Mouse (Mus musculus) gastrocnemius, adult 18-20 months (tissue): ENCODE measurements around the gene Ggact. TPM values are rescaled to one million over a fixed set of nuclear protein-coding genes. Genes with fewer than 3 reads are reported as not detected.

Source experiments
- DNase-seq: peaks from one replicate; pipeline ENCODE4 v3.0.0; 2021; ENCODE audit warnings: low spot score
- total RNA-seq, 2 experiments: library from RNA; stranded (reverse); gene quantifications; 2 replicates each; pipeline ENCODE4 v1.2.3; 2021

Ggact gene
- total RNA-seq, 2 experiments from 2014 or later: 16.1 to 18.6 TPM

DNA sequence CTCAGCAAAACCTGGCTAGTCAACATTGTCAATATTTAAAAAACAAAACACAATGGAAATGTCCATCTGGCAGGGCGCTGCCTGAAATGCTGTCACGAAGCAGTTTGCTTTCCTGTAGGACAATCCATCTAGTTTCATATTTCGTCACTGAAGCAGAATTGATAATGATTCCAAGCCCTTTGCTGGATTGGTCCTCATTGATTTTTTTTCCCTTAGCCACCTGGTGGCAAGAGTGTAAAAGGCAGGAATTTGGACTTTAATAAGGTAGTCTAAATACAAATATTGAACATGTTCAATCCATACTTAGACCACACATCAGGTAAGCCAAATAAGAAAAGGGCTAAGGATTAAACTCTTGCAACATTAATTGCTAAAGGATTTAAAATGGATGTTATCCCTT is 12.4 kb downstream of the Ggact start:
- no peak for DNase-seq

DNA sequence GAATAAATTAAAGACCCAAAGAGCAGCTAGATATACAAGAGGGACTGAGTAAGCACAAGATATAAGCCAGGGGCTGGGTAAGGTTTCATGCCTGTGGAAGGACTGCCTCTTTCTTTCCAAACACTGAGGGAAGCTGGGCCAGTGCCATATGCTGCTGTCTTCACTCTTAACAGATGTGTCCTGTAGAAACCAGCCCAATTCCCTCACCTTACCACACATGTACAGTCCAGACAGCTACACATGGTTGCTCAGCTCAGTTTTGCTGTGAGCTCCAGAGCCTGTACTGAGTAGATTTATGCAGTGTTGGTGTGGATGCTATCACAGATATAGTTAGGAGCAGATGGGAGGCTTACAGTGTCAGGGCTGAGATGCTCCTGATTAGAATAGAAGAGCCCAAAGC is 12.9 kb downstream of the Ggact start:
- peak; percentile 48 for DNase-seq

DNA sequence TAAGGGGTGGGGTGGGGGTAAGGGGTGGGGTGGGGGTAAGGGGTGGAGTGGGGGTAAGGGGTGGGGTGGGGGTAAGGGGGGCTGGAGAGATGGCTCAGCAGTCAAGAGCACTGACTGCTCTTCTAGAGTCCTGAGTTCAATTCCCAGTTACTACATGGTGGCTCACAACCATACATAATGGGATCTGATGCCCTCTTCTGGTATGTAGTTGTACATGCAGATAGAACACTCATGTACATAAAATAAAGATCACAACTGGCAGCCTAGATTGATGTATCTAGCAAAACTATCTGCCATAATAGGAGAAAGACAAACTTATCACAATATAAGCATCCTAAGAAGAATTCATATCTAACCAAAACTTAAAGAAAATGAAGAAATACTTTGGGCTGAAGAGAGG is 15.0 kb downstream of the Ggact start:
- no peak for DNase-seq

DNA sequence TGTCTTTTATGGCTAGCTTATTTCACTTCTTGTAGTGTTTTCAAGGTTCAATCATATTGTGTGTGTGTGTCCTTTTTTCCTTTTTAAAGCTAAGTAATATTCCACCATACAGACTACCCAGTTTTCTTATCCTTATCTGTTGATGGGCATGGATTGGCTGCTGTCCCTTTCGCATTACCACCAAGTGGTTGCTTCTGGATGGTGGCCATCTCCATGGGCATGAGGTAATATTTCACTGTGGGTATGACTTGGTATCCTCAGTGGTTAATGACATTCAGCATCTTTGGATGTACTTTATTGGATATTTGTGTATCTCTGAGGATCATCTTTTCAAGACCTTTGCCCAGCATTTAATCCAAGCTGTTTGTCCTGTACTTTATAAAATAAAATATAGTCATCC is 17.5 kb downstream of the Ggact start:
- no peak for DNase-seq

DNA sequence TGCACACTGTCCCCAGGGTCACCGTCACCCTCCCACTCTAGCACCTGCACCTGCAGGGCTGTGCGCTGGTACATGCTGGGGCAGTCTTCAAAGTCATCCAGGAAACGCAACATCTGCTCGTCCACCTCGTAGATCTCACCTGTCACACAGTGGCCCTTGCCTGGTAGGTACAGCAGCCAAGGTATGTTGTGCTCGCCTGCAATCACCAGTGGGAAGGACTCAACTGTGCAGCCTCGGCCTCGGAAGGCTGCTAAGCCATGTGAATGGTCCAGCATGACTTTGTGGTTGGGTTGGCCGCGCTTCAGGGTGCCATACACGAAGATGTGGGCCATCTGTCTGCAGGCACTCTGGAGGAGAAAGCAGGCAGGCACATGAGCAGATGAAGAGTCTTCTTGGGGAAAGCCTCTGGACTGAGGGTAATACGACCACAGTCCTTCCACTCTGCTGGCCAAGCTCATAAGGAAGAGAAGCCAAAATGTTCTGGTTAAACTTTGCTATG is 22.0 kb downstream of the Ggact start:
- no peak for DNase-seq

DNA sequence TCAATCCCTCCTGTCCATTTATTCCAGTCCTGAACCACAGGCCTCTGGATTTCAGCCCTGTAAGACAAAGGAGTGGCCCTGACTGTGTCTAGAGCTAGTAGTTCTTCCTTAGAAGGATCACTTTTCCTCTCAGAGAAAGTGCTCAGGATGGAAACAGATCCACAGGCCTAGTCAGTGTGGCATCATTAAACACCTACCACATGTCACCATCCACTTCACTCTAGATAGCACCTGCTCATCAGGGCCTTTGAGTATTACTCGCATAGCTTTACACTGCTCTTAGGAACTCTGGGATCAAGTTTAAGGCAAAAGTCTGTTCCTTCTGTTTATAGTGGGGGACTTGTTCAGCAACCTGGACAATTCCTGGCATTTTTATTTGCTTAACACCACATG is 25.1 kb downstream of the Ggact start:
- DNase-seq: no peak

DNA sequence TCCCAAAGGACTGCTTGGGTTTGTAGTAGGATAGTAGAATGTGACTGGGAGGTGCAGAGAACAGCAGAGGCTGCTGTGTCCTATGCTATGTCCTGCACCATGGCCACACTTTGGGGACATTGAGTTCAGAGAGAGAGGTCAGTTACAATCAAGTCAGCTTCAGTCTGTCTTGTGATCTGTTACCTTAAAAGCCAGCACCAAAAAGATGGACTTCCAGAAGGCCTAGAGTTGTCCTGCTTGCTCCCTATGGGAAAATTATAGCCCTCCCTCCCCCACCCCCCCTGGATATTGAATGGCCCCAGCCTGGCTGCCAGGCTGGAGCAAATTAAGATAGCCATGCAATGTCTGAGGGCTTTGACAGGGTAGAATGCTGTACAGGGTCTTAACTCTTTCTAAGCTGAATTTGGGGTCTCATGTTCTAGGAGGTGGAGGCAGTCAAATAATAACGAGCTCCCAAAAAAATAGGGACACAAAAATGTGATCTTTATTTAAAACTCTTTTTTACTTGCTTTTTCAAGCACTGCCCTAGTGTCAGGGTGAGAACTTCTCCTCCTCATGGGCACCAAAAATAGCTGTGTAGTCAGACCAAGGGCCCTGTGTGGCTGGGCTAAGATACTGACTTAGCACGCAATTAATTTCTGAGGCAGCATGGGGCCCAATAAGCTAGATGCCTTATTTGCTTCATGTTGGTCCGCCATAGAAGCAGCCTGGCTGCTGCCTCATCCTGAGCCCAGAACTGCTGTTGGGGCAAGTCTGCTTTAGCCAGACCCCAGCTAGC is 25.7 kb downstream of the Ggact start:
- no peak for DNase-seq

DNA sequence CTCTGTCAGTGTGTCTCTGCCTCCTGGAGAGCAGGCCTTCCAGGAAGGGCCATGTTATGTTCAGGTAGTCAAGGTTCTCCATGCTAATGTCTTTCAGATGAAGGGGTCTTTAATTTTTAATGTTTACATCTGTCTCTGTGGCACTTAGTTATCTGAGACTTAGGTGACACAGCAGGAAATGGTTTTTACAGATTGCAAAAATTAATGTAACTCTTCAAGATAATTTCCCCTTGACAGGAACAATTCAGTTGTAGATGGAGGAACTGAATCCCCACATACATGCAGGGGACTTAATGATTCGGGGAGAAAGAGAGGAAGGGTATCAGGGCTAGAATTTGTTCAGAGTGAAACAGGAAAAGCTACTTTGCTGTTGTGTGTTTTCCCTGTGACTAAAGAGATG is 26.3 kb downstream of the Ggact start:
- no peak for DNase-seq

DNA sequence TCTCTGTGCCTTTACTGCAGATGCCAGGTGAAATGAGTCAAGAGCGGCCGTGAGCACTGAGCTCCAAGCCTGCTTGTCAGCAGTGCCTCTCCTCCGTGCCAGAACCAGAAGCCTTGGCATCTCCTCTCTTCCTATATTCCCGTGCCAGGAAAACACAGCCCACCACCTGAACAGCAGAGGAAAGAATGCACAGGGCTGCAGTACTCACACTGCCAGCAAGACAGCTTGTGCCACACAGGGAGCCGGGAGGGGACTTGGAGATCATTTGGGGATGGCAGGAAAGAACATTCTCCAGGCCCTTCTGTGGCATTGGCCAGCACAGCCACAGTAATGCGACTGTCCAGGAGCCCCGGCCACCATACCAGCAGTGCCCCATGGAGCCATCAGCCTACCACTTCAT is 27.7 kb downstream of the Ggact start:
- DNase-seq: no peak

DNA sequence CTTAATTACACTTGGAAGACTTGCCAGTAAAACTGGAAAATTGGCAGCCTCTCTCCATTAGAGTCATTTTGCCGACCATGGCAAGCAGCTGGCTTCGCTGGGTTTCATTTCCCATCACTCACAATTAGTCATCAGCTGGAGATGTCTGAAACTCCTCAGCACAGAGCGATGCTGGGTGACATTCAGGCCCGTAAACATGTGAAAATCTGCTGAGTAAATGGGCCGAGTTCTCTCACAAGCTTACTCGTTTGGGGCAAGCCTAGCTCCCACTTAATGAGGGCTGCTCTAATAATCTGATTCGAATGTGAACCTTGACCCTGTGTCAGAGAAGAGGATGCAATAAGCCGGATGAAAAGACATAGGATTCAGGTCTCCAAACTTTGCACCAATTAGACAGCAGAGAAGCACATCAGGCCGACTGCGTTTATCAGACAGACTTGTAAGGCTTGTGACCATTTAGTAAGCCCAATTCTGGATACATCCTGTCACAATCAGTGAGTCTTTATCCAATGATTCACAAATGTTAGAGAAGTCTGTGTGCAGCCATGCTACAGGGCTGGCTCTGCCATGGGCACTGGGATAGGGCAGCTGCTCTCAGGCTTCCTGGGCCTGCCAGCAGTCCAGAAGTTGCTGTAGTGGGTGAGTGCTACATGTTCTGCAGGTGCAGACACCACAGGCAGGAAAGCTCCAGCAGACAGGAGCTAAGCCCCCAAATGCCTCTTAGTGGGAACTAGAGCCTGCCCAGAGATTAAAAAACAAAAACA is 29.6 kb downstream of the Ggact start:
- peak; percentile 14 for DNase-seq

DNA sequence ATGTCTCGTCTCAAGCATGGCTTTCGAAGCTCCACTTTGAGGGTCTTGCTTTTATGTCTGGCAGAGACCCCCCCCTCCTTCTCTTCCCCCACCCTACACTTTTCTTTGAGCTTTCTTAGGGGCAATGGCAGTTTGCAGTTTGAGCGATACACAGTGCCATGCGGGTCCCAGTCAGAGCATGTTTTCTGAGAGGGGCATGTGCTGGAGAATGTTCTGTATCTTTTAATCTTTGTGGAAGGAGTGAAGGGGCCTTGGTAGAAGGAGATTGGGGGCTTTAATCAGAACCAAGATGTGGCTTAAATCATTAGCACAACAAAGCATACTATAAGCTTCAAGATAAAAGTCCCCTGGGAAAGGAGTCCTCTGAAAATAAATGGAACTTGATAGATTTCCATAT is 30.1 kb downstream of the Ggact start:
- DNase-seq: no peak

DNA sequence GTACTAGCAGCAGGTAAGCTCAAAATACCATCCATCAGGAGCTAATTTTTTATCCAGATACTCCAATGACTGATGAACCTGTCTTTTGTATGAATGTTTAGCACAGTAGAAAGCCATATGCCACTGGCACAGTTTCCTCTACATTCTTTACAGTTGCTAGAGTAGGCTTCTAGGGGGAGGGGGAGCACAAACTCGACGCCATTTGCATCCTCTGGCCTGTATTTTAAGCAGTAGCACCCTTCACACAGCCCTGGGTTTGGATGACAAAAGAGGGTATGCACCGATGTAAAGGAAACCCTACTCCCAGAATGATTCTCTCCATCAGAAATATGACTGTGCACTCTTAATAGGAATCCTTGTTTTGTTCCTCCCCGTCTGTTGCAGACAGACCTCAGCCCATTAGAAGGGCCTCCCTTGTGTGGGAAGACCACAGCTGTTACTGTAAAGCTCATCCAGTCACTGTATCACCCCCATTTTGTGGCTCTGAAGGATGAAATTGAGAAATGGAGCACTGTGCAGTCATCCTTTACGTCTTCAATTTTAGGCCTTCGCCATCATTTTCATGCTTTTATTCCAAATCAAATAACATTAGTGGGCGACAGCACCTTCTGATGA is 30.7 kb downstream of the Ggact start:
- no peak for DNase-seq

DNA sequence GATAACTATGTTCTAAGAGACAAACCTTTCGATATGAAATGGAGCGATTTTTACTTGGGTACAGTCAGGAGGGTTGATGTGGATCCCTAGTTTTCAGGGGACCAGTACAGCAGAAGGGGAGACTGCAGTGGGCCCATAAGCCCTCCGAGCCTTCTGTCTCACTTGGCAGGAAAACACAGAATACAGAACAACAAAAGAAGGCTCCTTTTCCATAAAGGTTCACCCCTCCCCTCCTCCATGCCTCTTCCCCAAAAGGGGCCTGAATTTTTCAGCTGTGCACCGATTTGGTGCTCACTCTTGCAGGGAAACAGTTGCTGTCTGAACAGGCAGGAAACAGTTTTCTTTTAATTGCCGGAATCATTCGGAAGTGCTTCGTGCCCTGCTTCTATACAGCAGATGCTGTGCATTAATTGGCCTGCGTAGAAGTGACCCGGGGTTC is 31.3 kb downstream of the Ggact start:
- no peak for DNase-seq

DNA sequence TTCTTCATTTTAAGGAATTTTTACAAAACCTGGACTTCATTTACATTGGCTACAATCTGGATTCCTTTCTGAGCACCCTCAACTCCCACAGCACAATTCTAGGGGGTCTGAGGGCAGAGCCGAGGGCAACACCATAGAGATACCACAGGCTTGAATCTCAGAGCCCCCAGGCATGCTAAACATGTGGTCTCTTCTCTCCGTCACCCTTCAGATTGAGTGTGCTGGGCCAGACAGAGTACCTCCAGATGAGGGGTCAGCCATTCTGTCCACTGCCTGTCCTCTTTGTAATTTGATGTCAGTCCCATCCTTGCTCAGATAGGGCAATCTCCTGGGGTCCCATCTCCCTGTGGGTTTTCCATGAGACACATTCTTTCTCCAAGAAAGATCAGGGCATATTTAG is 31.9 kb downstream of the Ggact start:
- no peak for DNase-seq

DNA sequence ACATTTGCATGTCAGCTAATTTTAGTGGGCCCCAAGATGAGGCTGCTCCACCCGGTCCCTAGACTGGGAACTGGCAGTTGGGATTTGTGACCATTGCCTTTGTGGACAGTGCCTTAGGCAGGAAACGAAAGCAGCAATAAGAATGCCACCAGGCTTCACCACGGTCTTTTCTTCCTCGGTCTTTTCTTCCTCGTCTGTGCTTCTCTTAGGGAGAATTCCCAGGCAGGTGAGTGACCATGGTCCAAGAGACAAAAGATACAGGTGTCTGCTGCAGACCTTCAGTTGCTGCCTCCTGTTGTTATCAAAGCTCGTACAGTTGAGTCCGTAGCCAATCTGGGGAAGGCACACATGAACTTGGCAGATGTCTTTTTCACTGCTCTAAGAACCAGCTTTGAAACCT is 33.3 kb downstream of the Ggact start:
- DNase-seq: no peak

DNA sequence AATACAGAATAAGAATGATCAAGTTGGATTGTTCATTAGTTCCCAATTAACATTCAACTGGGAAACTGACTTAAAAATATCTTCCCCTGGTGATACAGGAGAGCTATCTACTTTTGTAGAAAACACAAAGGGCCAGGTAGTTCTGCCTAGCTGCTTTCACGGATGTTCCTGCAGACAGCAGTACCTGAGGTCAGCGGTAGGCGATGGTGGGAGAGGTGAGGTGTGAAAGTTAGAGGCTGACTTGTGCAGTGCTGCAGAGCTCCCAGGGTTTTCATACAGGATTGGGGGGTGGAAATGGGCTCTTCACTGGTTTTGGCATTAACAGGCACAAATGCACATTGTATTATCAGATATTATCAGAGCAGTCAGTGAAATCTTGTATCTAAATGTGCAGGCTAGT is 35.8 kb downstream of the Ggact start:
- no peak for DNase-seq

DNA sequence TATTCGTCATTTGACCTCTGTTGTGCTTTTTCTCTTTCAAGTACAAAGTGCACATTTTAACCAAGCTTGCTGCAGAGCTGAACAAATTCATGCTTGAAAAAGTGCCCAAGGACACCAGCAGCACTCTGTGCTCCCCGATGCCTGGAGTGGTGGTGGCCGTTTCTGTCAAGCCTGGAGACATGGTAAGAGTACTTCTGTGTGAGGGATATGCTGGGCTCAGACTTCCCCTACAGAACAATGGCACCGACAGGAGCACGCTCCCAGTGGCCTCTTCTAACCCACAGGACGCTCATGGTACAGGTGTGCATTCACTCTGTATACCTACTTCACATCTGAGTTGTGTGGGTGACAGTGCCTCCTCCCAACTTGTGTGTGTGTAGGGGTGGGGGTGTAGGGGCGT is 36.8 kb downstream of the Ggact start:
- DNase-seq: no peak

DNA sequence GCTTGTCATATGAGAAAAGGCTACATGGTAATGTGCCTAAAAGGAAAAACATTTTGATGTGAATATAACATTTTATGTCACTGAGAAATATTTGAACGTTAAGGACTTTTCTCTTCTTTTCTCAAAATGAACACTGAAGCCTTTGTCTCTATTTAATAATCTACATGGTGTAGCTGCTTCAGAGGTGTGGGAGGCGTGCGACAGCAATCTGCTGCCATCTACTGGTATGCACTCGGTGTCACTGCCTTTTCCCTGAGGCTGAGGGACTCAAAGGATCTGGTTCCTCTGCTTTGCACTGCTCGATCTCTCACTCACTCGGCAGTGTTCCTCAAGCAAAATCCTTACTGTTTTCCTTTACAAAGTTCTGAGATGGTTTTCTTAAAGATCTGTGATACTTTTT is 37.4 kb downstream of the Ggact start:
- peak; percentile 73 for DNase-seq

DNA sequence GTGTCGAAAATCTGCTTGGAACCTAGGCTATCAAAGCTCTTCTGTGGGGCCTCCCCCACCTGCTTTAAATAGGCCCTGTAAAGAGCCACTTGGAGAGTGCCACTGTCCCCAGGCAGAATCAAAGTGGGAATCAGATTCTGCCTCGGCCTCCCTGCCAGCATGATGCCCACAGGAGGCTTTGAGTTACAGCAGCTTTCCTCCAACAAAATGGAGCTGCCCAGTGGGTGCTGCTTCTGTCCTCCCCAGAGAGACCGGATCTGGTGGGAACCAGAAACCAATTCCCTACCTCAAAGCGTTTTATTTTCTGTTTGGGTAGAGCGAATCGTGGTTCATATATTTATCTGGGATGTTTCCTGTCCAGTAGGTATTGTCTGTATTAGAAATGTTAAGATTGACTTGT is 37.9 kb downstream of the Ggact start:
- peak; percentile 34 for DNase-seq

DNA sequence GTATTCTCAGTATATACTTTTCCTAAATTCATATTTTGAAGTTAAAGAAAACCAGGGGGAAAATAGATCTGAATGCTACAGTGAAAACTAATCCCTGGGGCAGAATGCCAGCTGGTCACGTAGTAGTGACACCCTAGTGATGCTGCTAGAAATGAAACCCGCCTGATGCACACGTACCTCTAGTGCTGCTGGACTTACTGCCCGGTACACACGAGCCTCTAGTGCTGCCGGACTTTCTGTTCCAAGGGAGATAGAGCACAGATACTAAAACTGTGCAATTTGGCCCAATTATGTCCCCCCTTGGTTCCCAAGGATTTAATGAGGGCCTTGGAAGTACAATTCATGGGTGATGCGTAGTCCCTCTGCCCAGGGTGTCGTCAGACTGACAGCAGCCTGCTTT is 38.5 kb downstream of the Ggact start:
- peak; percentile 27 for DNase-seq

DNA sequence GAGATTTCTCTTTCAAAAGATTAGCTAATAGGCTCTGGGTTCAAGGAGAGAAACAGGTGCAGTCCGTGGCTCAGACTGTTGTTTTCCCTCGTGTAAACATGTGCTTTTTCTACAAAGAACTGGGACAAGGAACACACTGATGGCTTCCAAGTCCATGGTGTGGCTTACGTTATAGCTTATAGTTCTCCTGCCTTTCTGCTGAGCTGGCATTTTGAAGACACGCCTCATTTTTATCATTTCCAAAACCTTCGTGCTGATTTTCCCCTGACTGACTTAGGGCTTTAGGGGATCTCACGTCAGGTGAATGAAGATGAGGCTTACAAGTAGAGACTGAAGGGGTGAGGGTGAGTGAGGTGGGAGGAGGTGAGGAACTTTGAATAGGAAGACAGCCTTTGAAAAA is 40.9 kb downstream of the Ggact start:
- DNase-seq: no peak

DNA sequence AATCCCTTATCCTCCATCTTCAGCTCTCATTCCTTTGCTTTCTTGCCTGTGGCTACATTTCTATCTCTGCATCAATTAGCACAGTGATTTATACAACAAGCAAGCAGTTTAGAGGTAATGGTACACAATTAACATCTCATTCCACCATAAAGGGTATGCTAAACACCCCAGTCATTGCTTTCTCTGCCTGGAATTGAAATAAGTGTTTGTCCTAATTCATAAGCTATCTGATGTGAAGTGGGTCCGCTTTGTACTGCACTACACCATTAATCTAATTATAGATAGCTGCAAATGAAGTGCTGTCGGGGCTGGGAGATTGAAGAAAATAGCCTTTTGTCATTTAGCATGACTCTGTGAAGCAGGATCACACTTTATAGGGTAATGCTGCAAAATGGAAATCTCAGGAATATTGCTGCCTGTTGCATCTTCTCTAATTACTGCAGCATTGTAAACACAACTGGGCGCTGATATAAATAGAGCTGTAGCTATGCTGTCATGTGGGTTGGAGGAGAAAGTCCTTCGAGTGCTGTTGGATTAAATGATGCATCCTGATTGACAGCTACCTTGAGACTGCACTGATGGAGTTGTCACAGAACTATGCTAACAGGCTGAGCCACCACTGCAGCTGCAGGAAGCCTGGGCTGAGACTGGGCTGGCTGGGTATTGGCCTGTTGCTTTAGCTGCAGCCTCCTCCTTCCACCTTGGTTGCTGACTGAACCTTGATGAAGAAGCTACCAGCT is 41.5 kb downstream of the Ggact start:
- DNase-seq: no peak
